Mouse (Mus musculus) regulatory T cell (primary cell): ENCODE measurements around the gene Ikzf4.

Experiments
- in situ Hi-C: fragments of 300-600 bp; cut with MboI, MseI; formaldehyde crosslinking; loops from one replicate; pipeline ENCODE4 v1.15.1; 2025; ENCODE audit warnings: high pct_unique_total_duplicates

The Ikzf4 gene

DNA sequence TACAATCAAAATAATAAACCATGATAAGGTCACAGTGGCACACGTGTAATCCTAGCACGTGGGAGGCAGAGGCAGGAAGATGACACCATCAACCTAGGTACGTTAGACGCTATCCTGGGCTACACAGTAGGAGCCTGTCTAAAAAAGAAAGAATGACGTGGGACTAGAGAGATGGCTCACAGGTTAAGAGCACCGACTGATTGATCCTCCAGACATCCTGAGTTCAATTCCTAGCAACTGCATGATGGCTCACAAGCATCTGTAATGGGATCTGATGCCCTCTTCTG, 32.7 kb downstream of the Ikzf4 start:
- in situ Hi-C loops: no loop called here

DNA sequence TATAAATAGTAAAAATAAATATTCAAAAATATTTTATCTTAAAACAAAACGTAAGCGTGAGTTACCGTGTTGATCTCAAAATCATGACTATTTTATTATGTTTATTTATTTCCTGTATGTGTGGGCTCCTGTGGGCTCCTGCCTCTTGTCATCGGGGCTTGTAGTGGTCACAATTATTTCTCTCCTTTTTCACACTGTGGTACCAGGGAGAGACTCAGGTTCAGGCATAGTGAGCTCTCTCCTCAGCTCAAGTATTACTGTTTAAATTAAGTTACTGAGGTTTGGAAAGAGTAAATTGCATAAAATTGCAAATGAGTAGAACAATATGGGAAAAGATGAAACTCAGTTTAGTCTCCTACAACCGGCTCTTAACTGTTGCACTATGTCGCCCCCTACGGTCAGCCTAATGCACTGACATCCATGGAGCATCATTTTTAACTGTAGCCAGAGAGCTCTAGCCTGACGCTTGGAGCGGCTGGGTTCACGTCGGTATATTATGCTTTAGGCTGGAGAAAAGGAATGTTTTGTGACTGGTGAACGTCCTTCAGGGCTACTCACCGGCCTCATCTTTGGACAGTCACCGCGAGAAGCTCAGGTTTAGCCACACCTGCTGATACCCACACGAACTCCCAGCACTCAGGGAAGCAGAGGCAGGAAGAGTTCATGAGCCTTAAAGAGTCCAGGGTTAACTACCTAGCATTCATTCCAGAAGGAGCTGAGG, 33.2 kb downstream of the Ikzf4 start:
- in situ Hi-C loops: no loop called here

DNA sequence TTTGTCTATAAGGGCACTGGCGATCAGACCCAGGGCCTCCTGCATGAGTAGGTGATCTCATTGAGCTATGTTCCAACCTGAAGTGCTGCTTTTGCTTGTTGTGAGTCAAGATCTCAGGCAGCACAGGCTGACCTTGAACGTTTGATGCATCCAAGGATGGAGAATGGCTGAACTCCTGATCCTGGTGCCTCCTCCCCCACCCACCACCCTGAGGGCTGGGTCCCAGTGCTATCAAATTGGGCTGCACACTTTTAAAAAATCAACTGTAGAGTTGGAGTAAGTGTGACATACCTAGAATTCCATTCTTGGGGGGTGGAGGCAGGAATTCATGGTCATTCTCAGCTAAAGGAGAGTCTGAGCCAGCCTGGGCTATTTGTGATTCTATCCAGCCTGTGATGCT, 39.3 kb downstream of the Ikzf4 start:
- in situ Hi-C loops: loop anchor here (5.0 kb wide), 1 partner anchor 39 kb away; the partner anchor contains the start of gene Pa2g4

DNA sequence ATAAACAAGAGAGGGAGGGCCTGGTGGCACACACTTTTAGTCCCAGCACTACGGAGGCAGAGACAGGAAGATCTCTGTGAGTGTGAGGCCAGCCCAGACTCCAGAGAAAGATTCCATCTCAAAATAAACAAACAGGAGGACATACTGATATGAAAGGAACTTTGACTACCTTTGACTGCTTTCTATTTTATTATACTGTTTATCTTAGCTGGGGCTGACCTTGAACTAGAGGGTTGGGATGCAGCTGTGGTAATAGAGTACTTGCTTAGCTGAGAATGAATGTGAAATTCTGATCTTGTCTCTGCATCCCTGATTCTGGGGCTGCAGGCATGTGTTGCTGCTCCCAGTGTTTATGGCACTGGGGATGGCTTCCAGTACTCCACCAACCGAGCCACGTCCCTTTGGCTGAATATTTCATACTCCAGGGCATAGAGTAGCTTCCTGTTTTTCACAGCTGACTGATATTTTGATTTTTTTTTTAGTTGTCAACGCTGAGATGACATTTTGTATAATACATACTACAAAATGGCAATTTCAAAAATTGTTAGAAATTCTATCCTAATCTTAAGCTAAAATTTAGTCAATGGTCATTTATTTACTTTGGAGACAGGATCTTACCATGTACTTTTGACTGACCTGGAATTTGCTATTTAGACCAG, 43.2 kb downstream of the Ikzf4 start:
- in situ Hi-C loops: no loop called here

DNA sequence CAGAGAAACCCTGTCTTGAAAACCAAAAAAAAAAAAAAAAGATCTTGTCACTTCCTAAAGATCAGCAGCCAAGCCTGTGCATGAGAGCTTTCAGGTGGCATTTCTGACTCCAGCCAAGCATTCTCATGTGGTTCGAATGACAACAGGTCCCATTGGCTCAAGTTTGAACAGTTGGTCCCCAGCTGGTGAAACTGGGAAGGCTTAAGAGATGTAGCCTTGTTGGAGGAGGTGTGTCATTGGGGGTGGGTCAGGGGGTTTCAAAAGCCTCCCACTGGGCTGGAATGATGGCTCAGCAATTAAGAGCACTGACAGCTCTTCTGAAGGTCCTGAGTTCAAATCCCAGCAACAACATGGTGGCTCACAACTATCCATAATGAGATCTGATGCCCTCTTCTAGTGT, 44.3 kb downstream of the Ikzf4 start:
- in situ Hi-C loops: no loop called here

DNA sequence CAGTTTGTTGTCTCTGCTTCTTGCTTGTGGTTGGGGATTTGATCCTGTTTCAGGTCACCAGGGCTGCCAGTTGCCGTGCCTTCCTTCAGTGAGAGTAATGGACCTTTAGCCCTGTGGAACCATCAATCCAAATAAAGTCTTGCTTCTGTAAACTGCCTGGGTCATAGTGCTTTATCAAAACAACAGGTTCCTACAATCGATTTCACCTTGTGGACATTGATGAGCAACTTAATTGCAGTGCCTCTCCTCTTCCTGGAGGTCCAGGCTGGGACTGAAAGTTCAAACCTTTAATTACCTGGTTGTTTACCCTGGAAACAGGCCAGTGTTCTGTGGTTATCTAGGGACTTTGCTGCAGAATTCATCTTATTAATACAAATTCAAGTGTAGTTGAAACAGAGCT, 47.3 kb downstream of the Ikzf4 start:
- in situ Hi-C loops: no loop called here

DNA sequence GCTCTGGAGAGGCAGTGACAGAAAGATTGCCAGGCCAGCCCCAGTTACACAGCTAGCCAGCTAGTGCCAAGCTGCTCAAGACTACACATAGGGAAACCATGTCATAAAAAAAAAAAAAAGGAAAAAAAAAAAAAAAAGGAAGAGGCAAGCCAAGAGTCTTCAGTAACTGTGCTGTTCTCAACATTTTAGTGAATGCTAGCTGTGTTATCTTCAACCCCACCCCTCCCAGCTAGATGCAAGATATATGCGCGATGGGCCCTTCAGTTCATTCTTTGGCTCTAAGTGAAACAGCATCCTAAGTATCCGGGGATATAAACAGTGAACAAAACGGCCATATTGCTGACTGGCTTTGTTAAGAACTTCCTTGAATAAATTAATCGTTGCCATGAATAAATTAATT, 53.0 kb downstream of the Ikzf4 start:
- in situ Hi-C loops: no loop called here

DNA sequence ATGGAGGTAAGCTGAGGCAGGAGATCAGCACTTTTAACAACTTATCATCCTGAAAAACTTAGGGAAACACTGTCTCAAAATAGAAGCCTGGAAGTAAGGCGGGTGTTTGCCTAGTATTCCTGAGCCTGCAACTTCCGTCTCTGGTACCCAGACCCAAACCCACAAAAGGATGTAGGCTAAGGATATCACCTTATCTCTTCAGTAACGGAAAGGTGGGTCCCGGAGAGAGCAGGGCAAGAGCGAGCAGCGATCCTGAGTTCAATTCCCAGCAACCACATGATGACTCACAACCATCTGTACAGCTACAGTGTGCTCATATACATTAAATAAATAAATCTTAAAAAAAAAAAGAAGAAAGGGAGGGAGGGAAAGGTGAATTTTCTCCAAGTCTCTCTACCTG, 54.4 kb downstream of the Ikzf4 start:
- in situ Hi-C loops: no loop called here

DNA sequence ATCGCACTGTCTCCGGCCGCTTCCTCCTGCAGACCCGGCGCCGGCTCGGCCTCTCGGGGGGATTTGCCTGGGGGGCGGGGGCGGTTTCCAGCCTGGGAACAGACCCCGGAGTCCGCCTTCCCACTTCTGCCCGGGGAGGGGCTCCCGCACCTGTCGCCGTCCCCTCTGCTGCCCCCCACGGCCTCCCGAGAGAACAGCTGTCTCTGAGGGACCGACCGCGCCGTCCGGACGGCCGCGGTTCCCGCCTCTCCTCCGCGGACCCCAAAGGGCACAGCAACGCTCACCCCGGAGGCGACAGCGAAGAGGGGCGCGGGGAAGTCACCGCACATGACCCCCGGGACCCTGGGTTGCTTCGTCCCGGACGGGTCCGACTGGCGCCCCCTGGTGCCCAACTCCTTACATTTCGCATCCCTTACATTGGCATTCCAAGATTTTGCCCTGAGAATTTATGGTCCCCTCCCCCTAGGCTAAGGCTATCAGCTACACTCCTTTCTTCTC, 55.5 kb downstream of the Ikzf4 start:
- in situ Hi-C loops: no loop called here

DNA sequence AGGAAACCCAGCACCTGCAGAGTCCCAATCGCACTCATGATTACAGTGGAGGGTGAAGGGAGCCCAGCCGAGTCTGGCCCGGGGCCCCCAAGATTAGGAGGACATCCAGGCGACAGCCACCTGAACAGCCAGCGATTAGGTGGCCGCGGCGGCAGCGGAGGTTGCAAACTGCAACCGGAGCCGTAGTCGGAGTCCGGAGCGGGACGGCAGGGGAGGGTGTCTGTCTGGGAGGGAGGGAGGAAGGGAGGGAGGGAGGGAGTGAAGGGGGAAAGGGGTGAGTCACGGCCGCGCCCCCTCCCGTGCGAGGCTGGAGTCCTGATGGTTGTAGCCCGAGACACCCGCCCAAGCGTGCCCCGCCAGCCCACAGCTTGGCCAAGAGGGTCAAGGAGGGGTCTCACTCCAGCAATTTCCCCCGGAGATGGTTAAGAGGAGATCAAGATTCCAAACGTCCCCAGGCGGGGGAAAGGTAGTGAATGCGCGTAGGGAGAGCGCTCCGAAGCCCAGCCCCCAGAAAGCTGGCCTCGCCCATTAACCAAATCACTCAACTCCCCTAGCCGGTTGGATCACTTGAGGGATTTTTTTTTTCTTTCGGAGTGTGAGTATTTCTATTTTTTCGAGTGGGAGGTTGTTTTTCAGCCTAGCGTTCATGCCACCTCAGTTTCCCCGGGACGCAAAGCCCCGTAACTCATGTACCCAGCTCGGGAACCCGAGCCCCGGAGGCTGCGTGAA, 56.2 kb downstream of the Ikzf4 start, which contains the start of gene Erbb3:
TSS of gene Erbb3 (minus strand) at position 189 of the 729 bp plus-strand sequence.
- in situ Hi-C loops: no loop called here

DNA sequence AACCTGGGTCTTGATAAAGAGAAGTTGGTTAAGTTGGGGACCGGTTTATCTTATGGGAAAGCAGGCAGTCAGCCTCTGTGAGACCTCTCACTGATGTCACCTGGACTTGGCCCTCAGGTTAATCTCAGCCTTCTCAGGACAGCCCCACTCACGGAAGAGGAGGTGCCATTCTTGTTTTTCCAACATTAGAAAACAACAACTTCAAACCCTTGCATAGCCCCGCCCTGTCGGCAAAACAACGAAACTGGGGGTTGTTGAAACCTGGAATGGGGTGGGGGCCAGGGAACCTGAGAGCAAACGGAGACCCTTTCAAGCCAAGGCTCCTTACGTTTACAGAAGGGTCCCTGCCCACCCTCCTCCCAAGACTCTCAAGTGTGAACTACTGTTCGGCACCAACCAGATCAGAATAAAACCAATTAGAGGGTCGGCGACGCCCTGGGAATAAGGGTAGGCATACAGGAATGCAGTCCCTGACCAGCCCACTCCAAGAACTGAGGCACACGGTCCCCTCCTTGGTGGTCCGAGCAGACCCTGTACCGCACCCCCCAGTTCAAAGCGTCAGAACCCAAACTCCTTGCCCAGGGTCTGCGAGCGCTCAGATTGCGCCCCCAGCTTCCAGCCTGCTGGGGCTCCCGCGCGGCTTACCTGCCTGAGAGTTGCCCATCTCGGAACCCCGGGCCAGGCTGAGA, 56.9 kb downstream of the Ikzf4 start:
- in situ Hi-C loops: no loop called here

DNA sequence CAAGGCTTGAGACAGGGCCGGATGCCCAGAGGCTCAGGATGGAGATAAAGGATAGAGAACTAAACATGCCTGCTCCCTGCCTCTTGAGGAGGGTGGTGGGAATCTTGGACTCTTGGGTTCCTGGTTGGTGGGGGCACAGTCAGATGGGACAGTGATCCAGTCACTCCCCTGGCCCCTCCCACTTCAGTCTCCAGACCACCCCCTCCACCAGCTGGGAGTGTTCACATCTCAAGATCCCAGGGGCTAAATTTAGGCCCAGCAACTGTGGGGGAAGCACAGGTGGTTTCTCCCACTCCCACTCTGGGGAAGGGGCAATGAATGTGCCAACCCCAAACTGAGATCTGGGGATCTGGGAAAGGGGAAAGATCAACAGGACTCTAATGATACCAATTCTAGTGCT, 57.7 kb downstream of the Ikzf4 start:
- in situ Hi-C loops: no loop called here

DNA sequence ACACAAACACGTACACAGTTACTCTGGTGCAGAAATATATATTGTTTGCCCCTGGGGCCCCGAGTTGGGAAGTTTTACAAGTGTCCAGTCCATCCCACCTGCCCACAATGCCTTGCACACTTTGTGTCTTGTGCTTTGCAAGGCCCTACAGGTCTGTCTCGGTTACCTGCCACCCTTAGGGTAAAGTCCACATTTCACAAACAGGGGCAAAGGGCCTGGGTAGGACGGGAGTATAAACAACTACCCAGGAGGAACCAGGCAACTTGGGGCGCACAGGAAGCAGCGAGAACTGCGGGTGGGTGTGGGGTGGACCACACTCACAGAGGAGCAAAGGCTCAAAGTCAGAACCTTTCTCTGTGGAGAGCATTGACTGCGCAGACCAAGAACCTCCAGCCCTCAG, 58.1 kb downstream of the Ikzf4 start:
- in situ Hi-C loops: no loop called here

DNA sequence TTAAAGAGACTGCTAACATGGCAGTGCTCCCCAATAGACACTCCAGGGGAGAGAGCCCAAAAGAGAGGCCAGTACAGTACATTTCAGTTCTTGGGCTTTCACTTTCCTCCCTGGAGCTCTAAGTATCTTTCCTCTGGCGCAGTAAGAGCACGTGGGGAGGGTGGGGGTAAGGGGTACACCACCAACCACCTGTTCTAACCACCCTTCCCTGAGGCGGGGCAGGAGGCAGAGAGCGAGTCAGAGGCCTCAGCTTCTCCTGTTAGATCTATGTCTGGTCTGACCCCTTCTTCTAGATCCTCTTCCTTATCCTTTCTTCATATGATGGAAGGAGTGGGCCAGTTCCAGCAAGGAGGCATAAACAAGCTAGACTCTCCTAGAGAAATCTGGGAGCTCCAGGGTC, 58.7 kb downstream of the Ikzf4 start:
- in situ Hi-C loops: no loop called here

DNA sequence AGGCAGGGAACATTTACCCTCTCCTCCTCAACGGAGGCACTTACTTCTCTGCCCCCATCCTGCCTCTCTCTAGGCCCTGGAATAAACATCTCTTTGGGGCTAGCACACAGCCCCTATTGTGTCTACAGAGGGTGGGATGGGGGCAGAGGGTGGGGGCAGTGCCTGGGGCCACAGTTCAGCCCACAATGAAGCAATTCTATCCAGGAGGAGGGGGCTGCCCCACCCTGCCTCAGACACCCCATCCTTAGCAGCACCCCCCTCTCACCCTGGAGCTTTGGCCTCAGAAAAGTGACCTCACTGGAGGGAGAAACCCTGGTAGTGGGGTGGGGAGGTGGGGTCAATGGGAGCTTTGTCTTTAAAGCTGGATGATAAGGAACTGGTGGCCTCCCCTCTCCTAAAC, 59.2 kb downstream of the Ikzf4 start:
- in situ Hi-C loops: no loop called here

DNA sequence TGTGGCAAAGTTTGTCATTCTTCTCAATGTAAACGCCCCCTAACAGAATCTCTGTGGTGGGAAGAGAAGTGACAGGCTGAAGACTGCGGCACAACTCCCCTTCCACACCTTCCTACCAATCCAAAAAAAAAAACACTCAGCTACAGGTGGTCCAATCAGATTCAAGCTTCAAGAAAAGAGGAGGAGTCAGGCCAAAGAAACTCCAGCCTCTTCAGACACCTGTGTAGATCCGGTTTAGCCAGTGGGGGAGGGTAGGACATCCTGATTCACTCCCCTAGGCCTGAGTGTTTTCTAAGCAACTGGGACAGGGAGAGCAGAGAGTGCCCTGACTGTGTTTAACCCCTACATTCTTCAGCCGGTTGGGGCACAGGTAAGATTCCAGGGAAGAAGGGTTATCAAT, 61.4 kb downstream of the Ikzf4 start:
- in situ Hi-C loops: no loop called here

DNA sequence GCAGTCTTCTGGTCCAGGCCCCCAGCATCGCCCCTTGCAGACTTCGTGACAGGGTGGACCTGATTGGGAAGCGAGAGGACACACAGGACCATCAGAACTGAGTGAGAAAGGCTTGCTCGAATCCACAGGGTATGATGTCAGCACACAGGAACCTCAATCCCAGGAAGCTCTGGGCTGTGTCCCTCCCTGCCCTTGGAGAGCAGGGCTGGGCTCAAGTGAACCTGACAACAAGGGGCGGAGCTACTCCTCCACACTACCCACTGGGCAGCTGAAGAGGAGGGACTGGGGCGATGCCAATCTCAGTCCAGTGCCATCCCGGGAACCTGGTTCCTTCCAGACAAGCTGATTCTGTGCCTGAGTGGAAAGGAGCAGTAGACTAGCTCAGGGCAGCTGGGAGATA, 62.1 kb downstream of the Ikzf4 start:
- in situ Hi-C loops: no loop called here
